In genomic region chr11:114877145-114877544, GRCm38 (mm10) we compare ENCODE assay signal across 9 mouse cellular contexts. TPM values are rescaled to one million over a fixed set of nuclear protein-coding genes. Genes with fewer than 3 reads are reported as not detected.
DNase-seq lines count a peak whose midpoint lies in the region; ATAC-seq and TF ChIP-seq lines count a peak whose summit lies in the region.
"Had no signal": no experiment of that assay in that cellular context is flagged by ENCODE, and none has a peak within 500 bp of the region (broad histone marks: within the 10 kb centered on the region; RNA-seq: fewer than 3 reads in every experiment).

No protein-coding gene starts in this region.

- H3K9ac ChIP-seq in forebrain, postnatal 0 days = no peak overlapping the region
- H3K9ac ChIP-seq in forebrain, embryonic 15.5 days (replicated peaks) = no peak overlapping the region
- H3K9ac ChIP-seq in embryonic facial prominence, embryonic 11.5 days (replicated peaks; ENCODE audit: low read length) = no peak overlapping the region
- H3K9ac ChIP-seq in lung, embryonic 15.5 days = no peak overlapping the region
- no peak overlapping the region for H3K9ac ChIP-seq in stomach, embryonic 14.5 days (replicated peaks; ENCODE audit: low read depth, low read length)
- H3K9ac ChIP-seq: heart, embryonic 15.5 days had no signal

- no peaks in the 10 kb centered on the region for H3K4me1 ChIP-seq in forebrain, postnatal 0 days (ENCODE audit: insufficient read depth)
- H3K4me1 ChIP-seq in forebrain, embryonic 15.5 days = peaks cover 7% of the 10 kb centered on the region
- H3K4me1 ChIP-seq in embryonic facial prominence, embryonic 11.5 days (ENCODE audit: control insufficient read depth, insufficient read depth, low read length) = peaks cover 11% of the 10 kb centered on the region
- H3K4me1 ChIP-seq in lung, embryonic 15.5 days = peaks cover 12% of the 10 kb centered on the region
- H3K4me1 ChIP-seq in stomach, embryonic 14.5 days (ENCODE audit: control insufficient read depth, insufficient read depth, low read length) = 0 out of 2 replicates have a peak, but pooled peaks cover 17% of the 10 kb centered on the region

- H3K27ac ChIP-seq in forebrain, postnatal 0 days (ENCODE audit: low read depth, low read length) = no peak overlapping the region
- no peak overlapping the region for H3K27ac ChIP-seq in forebrain, embryonic 15.5 days (replicated peaks)
- H3K27ac ChIP-seq in embryonic facial prominence, embryonic 11.5 days (replicated peaks; ENCODE audit: low read depth, low read length) = no peak overlapping the region
- no peak overlapping the region for H3K27ac ChIP-seq in lung, embryonic 15.5 days
- H3K27ac ChIP-seq in stomach, embryonic 14.5 days (ENCODE audit: low read length) = no peak overlapping the region
- H3K27ac ChIP-seq: heart, embryonic 15.5 days had no signal

- TF ChIP-seq CTCF in forebrain, postnatal 0 days (IDR thresholded peaks at IDR 0.05; ENCODE audit: low read depth) = peak; percentile 78

- H3K4me3 ChIP-seq in forebrain, postnatal 0 days (ENCODE audit: low read depth, low read length) = no peak overlapping the region
- H3K4me3 ChIP-seq in forebrain, embryonic 15.5 days = no peak overlapping the region
- H3K4me3 ChIP-seq in embryonic facial prominence, embryonic 11.5 days (ENCODE audit: low read depth, low read length) = no peak overlapping the region
- H3K4me3 ChIP-seq in lung, embryonic 15.5 days = no peak overlapping the region
- H3K4me3 ChIP-seq in stomach, embryonic 14.5 days (ENCODE audit: low read depth, low read length) = no peak overlapping the region
- H3K4me3 ChIP-seq: heart, embryonic 15.5 days had no signal

- no peak overlapping the region for H3K4me2 ChIP-seq in forebrain, postnatal 0 days (ENCODE audit: low read depth)
- no peak overlapping the region for H3K4me2 ChIP-seq in forebrain, embryonic 15.5 days (replicated peaks)
- no peak overlapping the region for H3K4me2 ChIP-seq in embryonic facial prominence, embryonic 11.5 days (ENCODE audit: low read depth, low read length)
- H3K4me2 ChIP-seq in lung, embryonic 15.5 days = no peak overlapping the region
- H3K4me2 ChIP-seq in stomach, embryonic 14.5 days (replicated peaks; ENCODE audit: low read depth, low read length) = no peak overlapping the region
- H3K4me2 ChIP-seq: heart, embryonic 15.5 days had no signal

- ATAC-seq in forebrain, postnatal 0 days = no peak
- no peak for ATAC-seq in forebrain, embryonic 15.5 days (replicated peaks)
- no peak for ATAC-seq in embryonic facial prominence, embryonic 11.5 days (replicated peaks; ENCODE audit: insufficient number of reproducible peaks, low FRiP score, low TSS enrichment, low read depth)
- ATAC-seq in lung, embryonic 15.5 days (ENCODE audit: borderline replicate concordance, extremely low read depth, low FRiP score, low TSS enrichment) = 0 out of 2 replicates have a peak, but pooled peaks have one; percentile 17
- ATAC-seq in stomach, embryonic 14.5 days (ENCODE audit: insufficient number of reproducible peaks, insufficient read depth, low FRiP score, low read depth) = peak; percentile 38; the same call in 1 of the 2 replicates

- no peaks in the 10 kb centered on the region for H3K27me3 ChIP-seq in forebrain, postnatal 0 days (ENCODE audit: insufficient read depth, low read length)
- H3K27me3 ChIP-seq in forebrain, embryonic 15.5 days = no peaks in the 10 kb centered on the region
- H3K27me3 ChIP-seq in embryonic facial prominence, embryonic 11.5 days (ENCODE audit: control insufficient read depth, insufficient read depth, low read length) = no peaks in the 10 kb centered on the region
- no peaks in the 10 kb centered on the region for H3K27me3 ChIP-seq in lung, embryonic 15.5 days
- no peaks in the 10 kb centered on the region for H3K27me3 ChIP-seq in stomach, embryonic 14.5 days (ENCODE audit: control insufficient read depth, insufficient read depth, low read length)
- H3K27me3 ChIP-seq: heart, embryonic 15.5 days had no signal

- peak; percentile 52 for DNase-seq in forebrain, postnatal 0 days
- peak; percentile 40 for DNase-seq in 3134 (ENCODE audit: extremely low read depth, insufficient read length, low spot score)
- DNase-seq in adrenal gland, postnatal 14 days = peak; percentile 71
- peak; percentile 64 for DNase-seq in embryonic facial prominence, embryonic 11.5 days (ENCODE audit: low spot score)
- DNase-seq in kidney, postnatal 25 days = peak; percentile 83 to 85

- no peaks in the 10 kb centered on the region for H3K36me3 ChIP-seq in forebrain, postnatal 0 days (ENCODE audit: insufficient read depth)
- H3K36me3 ChIP-seq in forebrain, embryonic 15.5 days = no peaks in the 10 kb centered on the region
- no peaks in the 10 kb centered on the region for H3K36me3 ChIP-seq in embryonic facial prominence, embryonic 11.5 days (replicated peaks; ENCODE audit: control insufficient read depth, insufficient read depth, low read depth, low read length)
- no peaks in the 10 kb centered on the region for H3K36me3 ChIP-seq in lung, embryonic 15.5 days
- H3K36me3 ChIP-seq in stomach, embryonic 14.5 days (ENCODE audit: control insufficient read depth, insufficient read depth, low read length) = no peaks in the 10 kb centered on the region
- H3K36me3 ChIP-seq: heart, embryonic 15.5 days had no signal

- 57% methylated on average over 3 of the region's 3 CpGs for WGBS in forebrain, postnatal 0 days
- 67% methylated on average over 3 of the region's 3 CpGs for WGBS in forebrain, embryonic 15.5 days
- WGBS in embryonic facial prominence, embryonic 11.5 days = 50% methylated on average over 3 of the region's 3 CpGs
- 23% methylated on average over 3 of the region's 3 CpGs for WGBS in lung, embryonic 15.5 days
- 37% methylated on average over 3 of the region's 3 CpGs for WGBS in stomach, embryonic 14.5 days

- no peaks in the 10 kb centered on the region for H3K9me3 ChIP-seq in forebrain, postnatal 0 days (ENCODE audit: low read length)
- no peaks in the 10 kb centered on the region for H3K9me3 ChIP-seq in forebrain, embryonic 15.5 days
- no peaks in the 10 kb centered on the region for H3K9me3 ChIP-seq in embryonic facial prominence, embryonic 11.5 days (replicated peaks; ENCODE audit: control insufficient read depth, low read length)
- H3K9me3 ChIP-seq in lung, embryonic 15.5 days = no peaks in the 10 kb centered on the region
- H3K9me3 ChIP-seq in stomach, embryonic 14.5 days (ENCODE audit: control insufficient read depth, low read depth, low read length) = no peaks in the 10 kb centered on the region
- H3K9me3 ChIP-seq: heart, embryonic 15.5 days had no signal

RNA-seq across cellular contexts. Expression of gene Cd300a, which starts 12.7 kb away (rescaled TPM):
- 0.86 and 1.0 TPM in 2 replicates for total RNA-seq in forebrain, postnatal 0 days (2014; rRNA removed)
- 1.1 and 1.4 TPM in 2 replicates for polyA plus RNA-seq in forebrain, postnatal 0 days (2015; fragmentation: Nextera tagmentation; extraction: Ambion mirVana)
- polyA plus RNA-seq in forebrain, embryonic 15.5 days (2015; fragmentation: Nextera tagmentation; extraction: Ambion mirVana) = 0.46 and 0.88 TPM in 2 replicates
- 1.1 and 2.2 TPM in 2 replicates for total RNA-seq in adrenal gland, postnatal 14 days (2021)
- polyA plus RNA-seq in embryonic facial prominence, embryonic 11.5 days (2014; fragmentation: Nextera tagmentation; extraction: Ambion mirVana) = 0.85 and 1.4 TPM in 2 replicates
- polyA plus RNA-seq in lung, embryonic 15.5 days (2015; fragmentation: Nextera tagmentation; extraction: Ambion mirVana) = 1.2 and 1.4 TPM in 2 replicates
- polyA plus RNA-seq in stomach, embryonic 14.5 days (2014; fragmentation: Nextera tagmentation; extraction: Ambion mirVana) = 0.90 and 1.1 TPM in 2 replicates

RNA-seq across cellular contexts. Expression of gene Gprc5c, which starts 26.2 kb away (rescaled TPM):
- 4.4 and 7.9 TPM in 2 replicates for total RNA-seq in forebrain, postnatal 0 days (2014; rRNA removed)
- 5.5 and 5.8 TPM in 2 replicates for polyA plus RNA-seq in forebrain, postnatal 0 days (2015; fragmentation: Nextera tagmentation; extraction: Ambion mirVana)
- polyA plus RNA-seq in forebrain, embryonic 15.5 days (2015; fragmentation: Nextera tagmentation; extraction: Ambion mirVana) = 6.0 and 6.2 TPM in 2 replicates
- 16.6 and 18.6 TPM in 2 replicates for total RNA-seq in adrenal gland, postnatal 14 days (2021)
- 31.5 and 36.4 TPM in 2 replicates for polyA plus RNA-seq in embryonic facial prominence, embryonic 11.5 days (2014; fragmentation: Nextera tagmentation; extraction: Ambion mirVana)
- 35.4 and 36.1 TPM in 2 replicates for polyA plus RNA-seq in lung, embryonic 15.5 days (2015; fragmentation: Nextera tagmentation; extraction: Ambion mirVana)
- 23.5 and 27.2 TPM in 2 replicates for polyA plus RNA-seq in stomach, embryonic 14.5 days (2014; fragmentation: Nextera tagmentation; extraction: Ambion mirVana)

RNA-seq across cellular contexts. Expression of gene Cd300lb, which starts 57.0 kb away (rescaled TPM):
- not detected in 2 replicates for total RNA-seq in forebrain, postnatal 0 days (2014; rRNA removed)
- polyA plus RNA-seq in forebrain, postnatal 0 days (2015; fragmentation: Nextera tagmentation; extraction: Ambion mirVana) = not detected in 2 replicates
- 0.20 TPM in 1 of 2 replicates, not detected in the other for polyA plus RNA-seq in forebrain, embryonic 15.5 days (2015; fragmentation: Nextera tagmentation; extraction: Ambion mirVana)
- 0.70 and 1.7 TPM in 2 replicates for total RNA-seq in adrenal gland, postnatal 14 days (2021)
- not detected in 2 replicates for polyA plus RNA-seq in embryonic facial prominence, embryonic 11.5 days (2014; fragmentation: Nextera tagmentation; extraction: Ambion mirVana)
- 0.21 and 0.23 TPM in 2 replicates for polyA plus RNA-seq in lung, embryonic 15.5 days (2015; fragmentation: Nextera tagmentation; extraction: Ambion mirVana)
- 0.12 and 0.21 TPM in 2 replicates for polyA plus RNA-seq in stomach, embryonic 14.5 days (2014; fragmentation: Nextera tagmentation; extraction: Ambion mirVana)

Comparison
In these comparisons a context has a peak if more than half of its experiments do, and no peak if none do; other contexts are left out.
1. ATAC-seq: peak in lung, embryonic 15.5 days (single experiment) and stomach, embryonic 14.5 days (single experiment); none in forebrain, postnatal 0 days (single experiment), forebrain, embryonic 15.5 days (single experiment) and embryonic facial prominence, embryonic 11.5 days (single experiment).
2. Peak in every context shown above with its lines, with median percentiles within 50 percentile points of each other: DNase-seq.